Mouse (Mus musculus): ENCODE measurements around the gene Nrbf2. TPM values are rescaled to one million over a fixed set of nuclear protein-coding genes. Genes with fewer than 3 reads are reported as not detected.

The Nrbf2 gene
- polyA plus RNA-seq, 1 experiment from 2014 or later: 40.5 TPM

GRCm38 (mm10) chr10:67250846-67251245, 34.3 kb downstream of the Nrbf2 start:
- ATAC-seq (ENCODE audit: low read depth): no peak
- WGBS: 89% methylated on average over 6 of the region's 6 CpGs
- Histone ChIP-seq H3K9me3 (ENCODE audit: control insufficient read depth, low read length) (no peaks in the 10 kb centered on the region), H3K9ac (ENCODE audit: low read depth, low read length) (no peak overlapping the region), H3K27ac (replicated peaks; ENCODE audit: low read depth, low read length) (no peak overlapping the region), H3K4me1 (ENCODE audit: control insufficient read depth, insufficient read depth, low read length) (no peaks in the 10 kb centered on the region), H3K4me3 (ENCODE audit: low read depth, low read length) (no peak overlapping the region), H3K4me2 (ENCODE audit: low read depth, low read length) (no peak overlapping the region), H3K27me3 (replicated peaks; ENCODE audit: control insufficient read depth, insufficient read depth, low read length) (no peaks in the 10 kb centered on the region), H3K36me3 (ENCODE audit: control insufficient read depth, insufficient read depth, low read length) (peaks cover 81% of the 10 kb centered on the region)
- no peak for DNase-seq (ENCODE audit: low spot score)

GRCm38 (mm10) chr10:67249486-67249885, 35.6 kb downstream of the Nrbf2 start:
- H3K4me1 ChIP-seq (ENCODE audit: control insufficient read depth, insufficient read depth, low read length): no peaks in the 10 kb centered on the region
- no peak overlapping the region for H3K4me3 ChIP-seq (ENCODE audit: low read depth, low read length)
- H3K4me2 ChIP-seq (ENCODE audit: low read depth, low read length): no peak overlapping the region
- 71% methylated on average over 2 of the region's 2 CpGs for WGBS
- no peak overlapping the region for H3K27ac ChIP-seq (replicated peaks; ENCODE audit: low read depth, low read length)
- H3K36me3 ChIP-seq (ENCODE audit: control insufficient read depth, insufficient read depth, low read length): peaks cover 83% of the 10 kb centered on the region
- DNase-seq (ENCODE audit: low spot score) (no peak), ATAC-seq (ENCODE audit: low read depth) (no peak)
- H3K9me3 ChIP-seq (ENCODE audit: control insufficient read depth, low read length): no peaks in the 10 kb centered on the region
- H3K27me3 ChIP-seq (replicated peaks; ENCODE audit: control insufficient read depth, insufficient read depth, low read length): no peaks in the 10 kb centered on the region
- no peak overlapping the region for H3K9ac ChIP-seq (ENCODE audit: low read depth, low read length)

GRCm38 (mm10) chr10:67247145-67247544, 38.0 kb downstream of the Nrbf2 start:
- H3K9ac ChIP-seq (ENCODE audit: low read depth, low read length): no peak overlapping the region
- H3K4me2 ChIP-seq (ENCODE audit: low read depth, low read length): no peak overlapping the region
- DNase-seq (ENCODE audit: low spot score) (no peak), ATAC-seq (ENCODE audit: low read depth) (no peak)
- H3K4me3 ChIP-seq (ENCODE audit: low read depth, low read length): no peak overlapping the region
- H3K27ac ChIP-seq (replicated peaks; ENCODE audit: low read depth, low read length): no peak overlapping the region
- WGBS: 86% methylated on average over 4 of the region's 4 CpGs
- H3K9me3 ChIP-seq (ENCODE audit: control insufficient read depth, low read length): no peaks in the 10 kb centered on the region
- H3K36me3 ChIP-seq (ENCODE audit: control insufficient read depth, insufficient read depth, low read length): peaks cover 75% of the 10 kb centered on the region
- H3K4me1 ChIP-seq (ENCODE audit: control insufficient read depth, insufficient read depth, low read length): no peaks in the 10 kb centered on the region
- H3K27me3 ChIP-seq (replicated peaks; ENCODE audit: control insufficient read depth, insufficient read depth, low read length): no peaks in the 10 kb centered on the region

- Histone ChIP-seq H3K9me3 (ENCODE audit: control insufficient read depth, low read length) (no peaks in the 10 kb centered on the region), H3K27me3 (replicated peaks; ENCODE audit: control insufficient read depth, insufficient read depth, low read length) (no peaks in the 10 kb centered on the region), H3K9ac (ENCODE audit: low read depth, low read length) (no peak overlapping the region), H3K4me1 (ENCODE audit: control insufficient read depth, insufficient read depth, low read length) (no peaks in the 10 kb centered on the region), H3K4me3 (ENCODE audit: low read depth, low read length) (no peak overlapping the region), H3K4me2 (ENCODE audit: low read depth, low read length) (no peak overlapping the region), H3K27ac (replicated peaks; ENCODE audit: low read depth, low read length) (no peak overlapping the region), H3K36me3 (ENCODE audit: control insufficient read depth, insufficient read depth, low read length) (peaks cover 78% of the 10 kb centered on the region)
- ATAC-seq (ENCODE audit: low read depth) (no peak), DNase-seq (ENCODE audit: low spot score) (no peak)
- WGBS: 83% methylated on average over 6 of the region's 6 CpGs
These were observed 54.7 kb downstream of the Nrbf2 start for GRCm38 (mm10) chr10:67230439-67230838.

- H3K4me3 ChIP-seq (ENCODE audit: low read depth, low read length): no peak overlapping the region
- H3K4me2 ChIP-seq (ENCODE audit: low read depth, low read length): no peak overlapping the region
- H3K9me3 ChIP-seq (ENCODE audit: control insufficient read depth, low read length): no peaks in the 10 kb centered on the region
- no peak for ATAC-seq (ENCODE audit: low read depth)
- 86% methylated on average over 14 of the region's 14 CpGs for WGBS
- no peak for DNase-seq (ENCODE audit: low spot score)
- no peaks in the 10 kb centered on the region for H3K27me3 ChIP-seq (replicated peaks; ENCODE audit: control insufficient read depth, insufficient read depth, low read length)
- no peaks in the 10 kb centered on the region for H3K4me1 ChIP-seq (ENCODE audit: control insufficient read depth, insufficient read depth, low read length)
- no peak overlapping the region for H3K9ac ChIP-seq (ENCODE audit: low read depth, low read length)
- peaks cover 66% of the 10 kb centered on the region for H3K36me3 ChIP-seq (ENCODE audit: control insufficient read depth, insufficient read depth, low read length)
- H3K27ac ChIP-seq (replicated peaks; ENCODE audit: low read depth, low read length): peak overlapping the region; percentile 44; the same call in 1 of the 2 replicates
These were observed 58.6 kb downstream of the Nrbf2 start for GRCm38 (mm10) chr10:67226543-67226942.

- Histone ChIP-seq H3K4me2 (ENCODE audit: low read depth, low read length) (no peak overlapping the region), H3K27ac (replicated peaks; ENCODE audit: low read depth, low read length) (peak overlapping the region; percentile 44; the same call in 1 of the 2 replicates), H3K9ac (ENCODE audit: low read depth, low read length) (no peak overlapping the region), H3K9me3 (ENCODE audit: control insufficient read depth, low read length) (no peaks in the 10 kb centered on the region), H3K36me3 (ENCODE audit: control insufficient read depth, insufficient read depth, low read length) (peaks cover 63% of the 10 kb centered on the region), H3K27me3 (replicated peaks; ENCODE audit: control insufficient read depth, insufficient read depth, low read length) (no peaks in the 10 kb centered on the region), H3K4me3 (ENCODE audit: low read depth, low read length) (no peak overlapping the region), H3K4me1 (ENCODE audit: control insufficient read depth, insufficient read depth, low read length) (no peaks in the 10 kb centered on the region)
- WGBS: 71% methylated on average over 7 of the region's 7 CpGs
- DNase-seq (ENCODE audit: low spot score) (peak; percentile 64), ATAC-seq (ENCODE audit: low read depth) (no peak)
These were observed 59.0 kb downstream of the Nrbf2 start for GRCm38 (mm10) chr10:67226109-67226508.

- Histone ChIP-seq H3K9ac (ENCODE audit: low read depth, low read length) (no peak overlapping the region), H3K4me1 (ENCODE audit: control insufficient read depth, insufficient read depth, low read length) (no peaks in the 10 kb centered on the region), H3K9me3 (ENCODE audit: control insufficient read depth, low read length) (no peaks in the 10 kb centered on the region), H3K36me3 (ENCODE audit: control insufficient read depth, insufficient read depth, low read length) (peaks cover 61% of the 10 kb centered on the region), H3K27me3 (replicated peaks; ENCODE audit: control insufficient read depth, insufficient read depth, low read length) (no peaks in the 10 kb centered on the region), H3K4me3 (ENCODE audit: low read depth, low read length) (no peak overlapping the region), H3K27ac (replicated peaks; ENCODE audit: low read depth, low read length) (peak overlapping the region; percentile 44), H3K4me2 (ENCODE audit: low read depth, low read length) (no peak overlapping the region)
- 74% methylated on average over 6 of the region's 6 CpGs for WGBS
- ATAC-seq (ENCODE audit: low read depth): no peak
- DNase-seq (ENCODE audit: low spot score): no peak
These were observed 59.6 kb downstream of the Nrbf2 start for GRCm38 (mm10) chr10:67225528-67225927.

- ATAC-seq (ENCODE audit: low read depth) (peak; percentile 79), DNase-seq (ENCODE audit: low spot score) (peak; percentile 77)
- WGBS: 31% methylated on average over 3 of the region's 4 CpGs
These were observed 61.2 kb downstream of the Nrbf2 start for GRCm38 (mm10) chr10:67223942-67224341.

GRCm38 (mm10) chr10:67221284-67221683, 63.8 kb downstream of the Nrbf2 start:
- no peak overlapping the region for H3K9ac ChIP-seq (ENCODE audit: low read depth, low read length)
- ATAC-seq (ENCODE audit: low read depth): no peak
- H3K36me3 ChIP-seq (ENCODE audit: control insufficient read depth, insufficient read depth, low read length): peaks cover 66% of the 10 kb centered on the region
- H3K4me2 ChIP-seq (ENCODE audit: low read depth, low read length): no peak overlapping the region
- DNase-seq (ENCODE audit: low spot score): no peak
- H3K4me1 ChIP-seq (ENCODE audit: control insufficient read depth, insufficient read depth, low read length): no peaks in the 10 kb centered on the region
- H3K9me3 ChIP-seq (ENCODE audit: control insufficient read depth, low read length): no peaks in the 10 kb centered on the region
- no peak overlapping the region for H3K27ac ChIP-seq (replicated peaks; ENCODE audit: low read depth, low read length)
- no peak overlapping the region for H3K4me3 ChIP-seq (ENCODE audit: low read depth, low read length)
- 57% methylated on average over 5 of the region's 5 CpGs for WGBS
- no peaks in the 10 kb centered on the region for H3K27me3 ChIP-seq (replicated peaks; ENCODE audit: control insufficient read depth, insufficient read depth, low read length)

More at GRCm38 (mm10) chr10:67223942-67224341, 61.2 kb downstream of the Nrbf2 start:
- H3K4me2 ChIP-seq (ENCODE audit: low read depth, low read length): no peak overlapping the region
- H3K9ac ChIP-seq (ENCODE audit: low read depth, low read length): no peak overlapping the region
- H3K4me1 ChIP-seq (ENCODE audit: control insufficient read depth, insufficient read depth, low read length): no peaks in the 10 kb centered on the region
- no peak overlapping the region for H3K27ac ChIP-seq (replicated peaks; ENCODE audit: low read depth, low read length)
- H3K36me3 ChIP-seq (ENCODE audit: control insufficient read depth, insufficient read depth, low read length): peaks cover 66% of the 10 kb centered on the region
- no peak overlapping the region for H3K4me3 ChIP-seq (ENCODE audit: low read depth, low read length)
- H3K9me3 ChIP-seq (ENCODE audit: control insufficient read depth, low read length): no peaks in the 10 kb centered on the region
- no peaks in the 10 kb centered on the region for H3K27me3 ChIP-seq (replicated peaks; ENCODE audit: control insufficient read depth, insufficient read depth, low read length)
